Mouse (Mus musculus) heart, adult 2 months (tissue): ENCODE results near the gene Mettl7a1.
"Not testable (repeated sequence)": the region's sequence is repeated elsewhere in the genome, so short reads cannot be mapped to it uniquely, and the experiment has no call there.

Experiments used
- CTCF ChIP-seq: fragments of 200-600 bp; IDR thresholded peaks from 2 replicates; pipeline ENCODE4 v1.8.1; 2022; ENCODE audit warnings: antibody characterized with exemption, mild to moderate bottlenecking, moderate library complexity
- EP300 ChIP-seq: fragments of 200-500 bp; IDR thresholded peaks from 2 replicates; pipeline ENCODE4 v1.6.1; 2011; ENCODE audit warnings: low read depth, low read length, control low read depth; ENCODE audit not compliant: insufficient read depth
- POLR2A ChIP-seq: fragments of 200-500 bp; IDR thresholded peaks from 2 replicates; pipeline ENCODE4 v1.6.1; 2011; ENCODE audit warnings: mild to moderate bottlenecking, low read depth, low read length, control low read depth; ENCODE audit not compliant: insufficient read depth

DNA sequence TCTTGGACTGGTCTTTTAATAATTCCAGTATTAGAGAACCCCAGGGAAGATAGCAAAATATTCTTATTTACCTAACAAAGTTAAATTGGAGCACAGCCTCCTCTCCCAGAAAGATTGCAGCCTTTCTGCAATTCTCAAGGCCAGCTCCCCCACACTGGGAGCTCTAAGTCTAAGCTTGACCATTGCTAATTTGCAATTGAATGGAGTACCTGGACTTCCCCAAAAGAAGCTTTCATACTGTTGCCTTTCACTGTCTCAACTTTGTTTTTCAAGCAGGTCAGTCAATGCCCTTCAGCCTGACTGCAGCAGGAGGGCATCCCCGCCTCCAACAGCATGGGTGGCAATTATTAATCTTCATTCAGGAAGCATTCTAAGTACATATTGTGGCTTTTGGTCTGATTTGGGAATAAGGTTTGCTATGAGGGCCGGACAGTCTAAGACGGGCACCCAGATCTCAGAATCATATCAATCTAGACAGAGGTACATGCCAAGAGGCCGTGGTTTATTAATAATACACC is 30.1 kb upstream of the Mettl7a1 start:
- TF ChIP-seq CTCF, POLR2A, EP300: not testable (repeated sequence)
